27 mouse cellular contexts compared by ENCODE assay signal in genomic region chr7:89556652-89557051, GRCm38 (mm10). TPM values are rescaled to one million over a fixed set of nuclear protein-coding genes. Genes with fewer than 3 reads are reported as not detected.
"Had no signal": no experiment of that assay in that cellular context is flagged by ENCODE, and none has a peak within 500 bp of the region (broad histone marks: within the 10 kb centered on the region; RNA-seq: fewer than 3 reads in every experiment).

No protein-coding gene starts in this region.

- H3K9ac ChIP-seq: heart, embryonic 13.5 days; heart, embryonic 15.5 days; hindbrain, embryonic 12.5 days; hindbrain, embryonic 14.5 days; intestine, embryonic 15.5 days; limb, embryonic 12.5 days had no signal

- H3K9me3 ChIP-seq: heart, embryonic 13.5 days; heart, embryonic 15.5 days; hindbrain, embryonic 12.5 days; intestine, embryonic 15.5 days; limb, embryonic 10.5 days; limb, embryonic 12.5 days had no signal

- H3K4me2 ChIP-seq: heart, embryonic 11.5 days; heart, embryonic 13.5 days; heart, embryonic 15.5 days; hindbrain, embryonic 12.5 days; hindbrain, embryonic 14.5 days; intestine, embryonic 15.5 days; limb, embryonic 12.5 days; liver, embryonic 11.5 days had no signal

- H3K4me1 ChIP-seq: limb, embryonic 12.5 days had no signal

- H3K27me3 ChIP-seq: heart, embryonic 13.5 days; heart, embryonic 15.5 days; hindbrain, embryonic 12.5 days; intestine, embryonic 15.5 days; limb, embryonic 12.5 days had no signal

- H3K27ac ChIP-seq: heart, adult 2 months; heart, embryonic 13.5 days; heart, embryonic 15.5 days; hindbrain, embryonic 12.5 days; hindbrain, embryonic 14.5 days; intestine, embryonic 15.5 days; layer of hippocampus, adult 2 months; left cerebral cortex, adult 2 months; limb, embryonic 10.5 days; limb, embryonic 12.5 days had no signal

- H3K36me3 ChIP-seq: heart, embryonic 13.5 days; heart, embryonic 15.5 days; hindbrain, embryonic 12.5 days; intestine, embryonic 15.5 days; limb, embryonic 10.5 days; limb, embryonic 12.5 days had no signal

- H3K4me3 ChIP-seq: heart, adult 2 months; heart, embryonic 13.5 days; heart, embryonic 15.5 days; hindbrain, embryonic 12.5 days; intestine, embryonic 15.5 days; layer of hippocampus, adult 2 months; left cerebral cortex, adult 2 months; limb, embryonic 10.5 days; limb, embryonic 12.5 days had no signal

- ATAC-seq: hindbrain, embryonic 16.5 days; inflammation-experienced regulatory T-cells, adult 6 months; intestine, embryonic 15.5 days; intestine, postnatal 0 days had no signal

- DNase-seq: gastrocnemius, postnatal 14 days; gastrocnemius, postnatal 36 days; heart, adult 11 months; heart, adult 2 months; heart, postnatal 14 days; heart, postnatal 36 days; kidney, adult 18-20 months; kidney, adult 8-10 months; kidney, postnatal 10 days; kidney, postnatal 25 days; kidney, postnatal 4 days; liver had no signal

RNA-seq across cellular contexts. Expression of gene Prss23, which starts 29.7 kb away (rescaled TPM):
- total RNA-seq: hematopoietic stem cell, adult 5-6 weeks had no signal
- polyA plus RNA-seq: inflammation-experienced regulatory T-cells, adult 6 months had no signal
